Mouse (Mus musculus) hindbrain, postnatal 0 days (tissue): Measurements from ENCODE around the gene Zfp12. TPM values are rescaled to one million over a fixed set of nuclear protein-coding genes. Genes with fewer than 3 reads are reported as not detected.

Experiments
- ATAC-seq: fragments of 200-750 bp; cut with Nextera tagmentation; 2 replicates; pipeline ENCODE4 v1.8.0; 2017; ENCODE audit warnings: mild to moderate bottlenecking, moderate TSS enrichment, moderate library complexity
- DNase-seq: peaks from one replicate; pipeline ENCODE4 v3.0.0-alpha.2; 2015; ENCODE audit warnings: low spot score
- H3K27ac ChIP-seq: fragments of 300-500 bp; sonication (generic); 2 replicates; pipeline ENCODE4 v1.5.1; 2014; ENCODE audit warnings: mild to moderate bottlenecking
- H3K27me3 ChIP-seq: fragments of 300-500 bp; sonication (generic); 2 replicates; pipeline ENCODE4 v1.6.1; 2014; ENCODE audit warnings: low read length, mixed read lengths; ENCODE audit not compliant: insufficient read depth
- H3K36me3 ChIP-seq: fragments of 300-500 bp; sonication (generic); 2 replicates; pipeline ENCODE4 v1.6.1; 2014; ENCODE audit warnings: low read length, mixed read lengths; ENCODE audit not compliant: insufficient read depth
- H3K4me1 ChIP-seq: fragments of 300-500 bp; sonication (generic); 2 replicates; pipeline ENCODE4 v1.6.1; 2014; ENCODE audit warnings: antibody characterized with exemption, low read length, mixed read lengths; ENCODE audit not compliant: insufficient read depth
- H3K4me2 ChIP-seq: fragments of 300-500 bp; sonication (generic); 2 replicates; pipeline ENCODE4 v1.6.1; 2014; ENCODE audit warnings: low read depth, mild to moderate bottlenecking, low read length, moderate library complexity, mixed read lengths
- H3K4me3 ChIP-seq: fragments of 300-500 bp; sonication (generic); 2 replicates; pipeline ENCODE4 v1.5.1; 2014; ENCODE audit warnings: low read length
- H3K9ac ChIP-seq: fragments of 300-500 bp; sonication (generic); replicated peaks from 2 replicates; pipeline ENCODE4 v1.6.1; 2014; ENCODE audit warnings: mild to moderate bottlenecking, low read length, moderate library complexity, mixed read lengths
- H3K9me3 ChIP-seq: fragments of 300-500 bp; sonication (generic); 2 replicates; pipeline ENCODE4 v1.6.1; 2016; ENCODE audit warnings: low read length, mixed read lengths
- CTCF ChIP-seq: IDR thresholded peaks from 2 replicates; pipeline ENCODE4 v1.5.1; 2016; ENCODE audit warnings: antibody characterized with exemption, control low read depth, low read depth
- WGBS: fragments of 180-500 bp; shearing (Covaris S2); extraction: QIAGEN DNeasy Blood & Tissue Kit; methylation state at CpG from one replicate; pipeline ENCODE4 v1.1.7; 2014; 5-methylcytosine and 5-hydroxymethylcytosine counted together
- polyA plus RNA-seq: library from polyadenylated mRNA; unstranded; fragments of >200 nt; fragmentation: Nextera tagmentation; extraction: Ambion mirVana; gene quantifications from 2 replicates; pipeline ENCODE4 v1.2.1, GENCODE M21; 2015
- total RNA-seq: library from RNA; depleted of rRNA; stranded (reverse); fragments of >200 nt; gene quantifications from 2 replicates; pipeline ENCODE4 v1.2.3, GENCODE M21; 2014; rRNA removed

Zfp12 gene
- total and polyA plus RNA-seq, 2 experiments from 2014 or later: 12.3 to 32.6 TPM

GRCm38 (mm10) chr5:143298391-143298790 lies 63.4 kb downstream of the Zfp12 start:
- 95% methylated on average over 7 of the region's 7 CpGs for WGBS
- Histone ChIP-seq H3K27ac (no peak overlapping the region), H3K36me3 (peaks cover 19% of the 10 kb centered on the region), H3K9me3 (no peaks in the 10 kb centered on the region), H3K27me3 (no peaks in the 10 kb centered on the region), H3K4me1 (0 out of 2 replicates have a peak, but pooled peaks cover 4% of the 10 kb centered on the region), H3K9ac (no peak overlapping the region), H3K4me3 (no peak overlapping the region), H3K4me2 (no peak overlapping the region)
- TF ChIP-seq CTCF: peak; percentile 52
- DNase-seq: no peak
- no peak for ATAC-seq

Other genes starting within 250 kb of the Zfp12 start
- gene Rnf216, start 122.2 kb upstream of the Zfp12 start, total RNA-seq: 28.0 and 32.7 TPM in 2 replicates
- gene Rnf216, start 122.2 kb upstream of the Zfp12 start, polyA plus RNA-seq: 25.3 and 29.7 TPM in 2 replicates
- not detected in 2 replicates for gene Olfr718-ps1, start 87.6 kb upstream of the Zfp12 start, total RNA-seq
- not detected in 2 replicates for gene Olfr718-ps1, start 87.6 kb upstream of the Zfp12 start, polyA plus RNA-seq
- 11.8 and 13.3 TPM in 2 replicates for gene Rbak, start 54.4 kb upstream of the Zfp12 start, total RNA-seq
- 9.3 and 10.0 TPM in 2 replicates for gene Rbak, start 54.4 kb upstream of the Zfp12 start, polyA plus RNA-seq
- gene Spdye4b, start 54.1 kb upstream of the Zfp12 start, total RNA-seq: 0.11 TPM in 1 of 2 replicates, not detected in the other
- not detected in 2 replicates for gene Spdye4b, start 54.1 kb upstream of the Zfp12 start, polyA plus RNA-seq
- 0.84 TPM in 1 of 2 replicates, not detected in the other for gene Spdye4a, start 8.3 kb upstream of the Zfp12 start, total RNA-seq
- gene Spdye4a, start 8.3 kb upstream of the Zfp12 start, polyA plus RNA-seq: not detected in 2 replicates
- gene Zfp316, start 34.9 kb downstream of the Zfp12 start, total RNA-seq: 28.0 and 31.3 TPM in 2 replicates
- gene Zfp316, start 34.9 kb downstream of the Zfp12 start, polyA plus RNA-seq: 5.4 and 6.2 TPM in 2 replicates
- gene Zfp853, start 58.5 kb downstream of the Zfp12 start, total RNA-seq: 31.7 and 33.5 TPM in 2 replicates
- gene Zfp853, start 58.5 kb downstream of the Zfp12 start, polyA plus RNA-seq: 0.53 and 0.61 TPM in 2 replicates
- 42.0 and 44.4 TPM in 2 replicates for gene E130309D02Rik, start 80.2 kb downstream of the Zfp12 start, total RNA-seq
- gene E130309D02Rik, start 80.2 kb downstream of the Zfp12 start, polyA plus RNA-seq: 21.7 and 23.9 TPM in 2 replicates
- 79.6 and 84.4 TPM in 2 replicates for gene Zdhhc4, start 94.1 kb downstream of the Zfp12 start, total RNA-seq
- gene Zdhhc4, start 94.1 kb downstream of the Zfp12 start, polyA plus RNA-seq: 92.1 and 96.7 TPM in 2 replicates
- gene Grid2ip, start 122.2 kb downstream of the Zfp12 start, total RNA-seq: 2.4 and 5.1 TPM in 2 replicates
- 1.2 and 2.3 TPM in 2 replicates for gene Grid2ip, start 122.2 kb downstream of the Zfp12 start, polyA plus RNA-seq
- 91.8 and 108 TPM in 2 replicates for gene Kdelr2, start 168.7 kb downstream of the Zfp12 start, total RNA-seq
- 140 and 143 TPM in 2 replicates for gene Kdelr2, start 168.7 kb downstream of the Zfp12 start, polyA plus RNA-seq
- 30.1 and 30.5 TPM in 2 replicates for gene Daglb, start 229.4 kb downstream of the Zfp12 start, total RNA-seq
- 19.3 and 20.3 TPM in 2 replicates for gene Daglb, start 229.4 kb downstream of the Zfp12 start, polyA plus RNA-seq